Mouse (Mus musculus) midbrain, embryonic 16.5 days (tissue): ENCODE measurements at regions not wholly inside any gene's neighbourhood (a gene's known extent, or its start where the extent isn't known, plus 50 kb on each side); places are given as distances from the start of the nearest gene placed in this dataset. TPM values are rescaled to one million over a fixed set of nuclear protein-coding genes. Genes with fewer than 3 reads are reported as not detected.

ENCODE experiments used
- ATAC-seq: fragments of 200-750 bp; cut with Nextera tagmentation; 2 replicates; pipeline ENCODE4 v1.8.0; 2017; ENCODE audit warnings: moderate TSS enrichment
- H3K27ac ChIP-seq: fragments of 300-500 bp; sonication (generic); 2 replicates; pipeline ENCODE4 v1.5.1; 2014; ENCODE audit warnings: mild to moderate bottlenecking, low read length, mixed read lengths
- H3K27me3 ChIP-seq: fragments of 300-500 bp; sonication (generic); 2 replicates; pipeline ENCODE4 v1.6.1; 2014; ENCODE audit warnings: low read depth, low read length, mixed read lengths; ENCODE audit not compliant: control insufficient read depth, insufficient read depth
- H3K36me3 ChIP-seq: fragments of 300-500 bp; sonication (generic); 2 replicates; pipeline ENCODE4 v1.6.1; 2014; ENCODE audit warnings: mild to moderate bottlenecking, low read length, moderate library complexity, mixed read lengths; ENCODE audit not compliant: control insufficient read depth, insufficient read depth
- H3K4me1 ChIP-seq: fragments of 300-500 bp; sonication (generic); 2 replicates; pipeline ENCODE4 v1.6.1; 2014; ENCODE audit warnings: mild to moderate bottlenecking, low read length, mixed read lengths; ENCODE audit not compliant: control insufficient read depth, insufficient read depth
- H3K4me2 ChIP-seq: fragments of 300-500 bp; sonication (generic); 2 replicates; pipeline ENCODE4 v1.6.1; 2014; ENCODE audit warnings: mild to moderate bottlenecking, low read length, mixed read lengths
- H3K4me3 ChIP-seq: fragments of 300-500 bp; sonication (generic); 2 replicates; pipeline ENCODE4 v1.5.1; 2014; ENCODE audit warnings: low read depth, mild to moderate bottlenecking, low read length, moderate library complexity, mixed read lengths
- H3K9ac ChIP-seq: fragments of 300-500 bp; sonication (generic); 2 replicates; pipeline ENCODE4 v1.6.1; 2014; ENCODE audit warnings: low read depth, low read length, mixed read lengths
- H3K9me3 ChIP-seq: fragments of 300-500 bp; sonication (generic); replicated peaks from 2 replicates; pipeline ENCODE4 v1.6.1; 2014; ENCODE audit warnings: mild to moderate bottlenecking, low read length, mixed read lengths; ENCODE audit not compliant: control insufficient read depth, poor library complexity, severe bottlenecking
- WGBS: fragments of 180-500 bp; shearing (Covaris S2); extraction: QIAGEN DNeasy Blood & Tissue Kit; methylation state at CpG from one replicate; pipeline ENCODE4 v1.1.7; 2014; 5-methylcytosine and 5-hydroxymethylcytosine counted together
- microRNA-seq: library from miRNA; unstranded; fragments of <30 nt; microRNA quantifications from one replicate; pipeline ENCODE4, GENCODE M21; 2017

DNA sequence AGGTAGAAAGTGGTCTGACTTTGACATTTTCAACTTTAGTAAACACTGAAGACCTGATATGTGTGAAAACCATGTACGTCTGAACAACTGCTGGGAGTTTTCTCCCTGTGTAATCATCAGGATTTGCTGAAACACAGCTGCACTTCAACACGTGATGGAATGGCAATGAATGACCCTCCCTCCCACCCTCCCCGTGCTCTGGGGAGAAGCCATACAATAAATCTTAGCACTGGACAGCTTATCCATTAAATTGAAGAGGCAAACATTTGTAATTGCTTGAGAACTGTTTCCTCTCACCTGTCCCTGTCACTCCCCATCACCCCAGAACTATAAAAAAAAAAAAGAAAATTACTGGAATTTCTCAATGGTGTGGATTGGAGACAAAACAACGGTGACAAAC, 159.1 kb downstream of the Calcrl start:
- Histone ChIP-seq H3K4me2 (no peak overlapping the region), H3K9me3 (no peaks in the 10 kb centered on the region), H3K36me3 (no peaks in the 10 kb centered on the region), H3K4me3 (no peak overlapping the region), H3K9ac (no peak overlapping the region), H3K4me1 (no peaks in the 10 kb centered on the region), H3K27ac (no peak overlapping the region), H3K27me3 (no peaks in the 10 kb centered on the region)
- ATAC-seq, result no peak
- 52% methylated on average over 4 of the region's 4 CpGs for WGBS

DNA sequence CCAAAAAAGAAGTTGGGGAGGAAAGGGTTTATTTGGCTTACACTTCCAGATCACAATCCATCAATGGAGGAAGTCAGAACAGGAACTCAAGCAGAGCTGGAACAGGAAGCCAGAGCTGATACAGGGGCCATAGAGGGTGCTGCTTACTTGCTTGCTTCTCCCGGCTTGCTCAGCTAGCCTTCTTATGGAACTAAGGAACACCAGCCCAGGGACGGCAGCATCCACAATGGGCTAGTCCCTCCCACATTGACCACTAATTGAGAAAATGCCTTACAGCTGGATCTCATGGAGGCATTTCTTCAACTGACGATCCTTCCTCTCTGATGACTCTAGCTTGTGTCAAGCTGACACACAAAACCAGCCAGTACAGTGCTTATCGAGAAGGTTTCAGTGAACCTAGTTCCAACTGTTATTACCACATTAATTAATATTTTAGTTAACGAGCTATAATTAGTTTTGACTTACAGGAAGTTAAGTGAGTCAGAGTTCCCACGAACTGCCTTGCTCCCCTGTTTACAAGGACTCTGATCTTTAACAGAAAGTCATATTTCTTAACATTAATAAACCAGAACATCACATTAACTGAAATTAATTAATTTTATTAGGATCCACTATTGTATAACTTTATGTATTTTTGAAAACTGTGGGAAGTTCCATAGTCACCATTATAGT, 158.2 kb downstream of the Calcrl start:
- H3K27me3 ChIP-seq, result no peaks in the 10 kb centered on the region
- H3K36me3 ChIP-seq, result no peaks in the 10 kb centered on the region
- no peak overlapping the region for H3K9ac ChIP-seq
- H3K4me1 ChIP-seq, result no peaks in the 10 kb centered on the region
- no peaks in the 10 kb centered on the region for H3K9me3 ChIP-seq
- WGBS, result 69% methylated on average over 6 of the region's 6 CpGs
- no peak for ATAC-seq
- H3K4me2 ChIP-seq, result no peak overlapping the region
- H3K4me3 ChIP-seq, result no peak overlapping the region
- no peak overlapping the region for H3K27ac ChIP-seq

DNA sequence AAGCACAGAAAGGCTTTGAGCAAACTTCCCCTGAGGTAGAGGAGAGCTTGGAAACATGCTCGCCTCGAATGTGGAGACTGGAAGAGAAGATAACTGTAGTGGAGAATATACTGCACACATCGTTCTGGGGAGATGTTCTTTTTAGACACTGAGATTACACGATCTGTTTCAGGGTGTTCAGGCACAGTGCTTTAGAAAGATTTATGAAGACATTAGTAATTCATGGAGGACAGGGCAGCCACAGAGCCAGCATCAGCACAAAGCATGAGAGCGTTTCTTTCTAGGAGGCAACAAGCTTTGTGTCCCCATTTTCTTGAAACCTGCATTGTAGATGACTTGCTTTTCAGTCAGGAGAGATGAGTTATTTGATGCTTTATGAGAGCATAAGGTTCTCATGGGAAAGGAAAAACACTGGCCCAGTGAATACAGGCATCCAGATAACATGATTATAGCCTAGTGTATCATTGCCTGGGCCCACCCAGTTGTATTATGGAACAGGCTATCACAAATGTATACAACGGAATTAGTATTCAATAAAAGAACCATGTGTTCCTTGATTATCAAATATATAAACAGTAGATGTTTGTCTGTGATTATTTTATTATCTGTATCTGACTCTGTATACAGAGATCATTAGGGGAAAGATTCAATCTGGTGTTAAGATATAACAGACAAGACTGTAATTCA, 151.0 kb downstream of the Calcrl start:
- H3K27me3 ChIP-seq, result no peaks in the 10 kb centered on the region
- WGBS, result 76% methylated on average over 6 of the region's 6 CpGs

DNA sequence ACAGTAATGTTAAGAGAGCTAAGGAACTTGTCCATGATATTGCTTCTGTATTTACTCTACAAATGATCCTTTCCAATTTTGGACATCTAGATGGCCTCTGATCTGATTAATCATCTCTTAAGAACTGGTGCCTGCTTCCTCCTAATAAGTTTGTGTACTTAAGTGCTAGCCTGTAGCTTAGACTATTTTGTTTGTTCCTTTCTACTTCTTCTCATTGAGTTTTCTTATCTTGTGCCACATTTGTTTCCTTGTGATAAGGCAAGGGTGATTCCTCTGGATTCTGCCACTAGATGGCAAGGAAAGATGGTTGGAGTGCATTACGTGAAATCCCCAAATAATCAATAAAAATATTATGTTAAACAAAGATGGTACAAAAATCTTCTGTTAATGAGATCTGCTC, 148.0 kb downstream of the Calcrl start:
- Histone ChIP-seq H3K9ac (no peak overlapping the region), H3K27me3 (no peaks in the 10 kb centered on the region), H3K9me3 (no peaks in the 10 kb centered on the region), H3K27ac (no peak overlapping the region), H3K4me2 (no peak overlapping the region), H3K36me3 (no peaks in the 10 kb centered on the region), H3K4me1 (no peaks in the 10 kb centered on the region), H3K4me3 (no peak overlapping the region)
- 96% methylated on average over 1 of the region's 1 CpGs for WGBS
- ATAC-seq, result no peak

More for the DNA sequence above, 151.0 kb downstream of the Calcrl start:
- H3K9ac ChIP-seq, result no peak overlapping the region
- H3K9me3 ChIP-seq, result no peaks in the 10 kb centered on the region
- H3K36me3 ChIP-seq, result no peaks in the 10 kb centered on the region
- H3K4me2 ChIP-seq, result no peak overlapping the region
- H3K4me3 ChIP-seq, result no peak overlapping the region
- no peak for ATAC-seq
- H3K4me1 ChIP-seq, result no peaks in the 10 kb centered on the region
- H3K27ac ChIP-seq, result no peak overlapping the region

Small RNA genes in the stretch of these regions (microRNA-seq; reads per million reads assigned to microRNA genes)
- gene Gm25972, result not detected
